9 mouse cellular contexts compared by ENCODE assay signal in genomic region chr3:128520671-128521103, GRCm38 (mm10).
DNase-seq lines count a peak whose midpoint lies in the region; ATAC-seq lines count a peak whose summit lies in the region.
"Had no signal": no experiment of that assay in that cellular context is flagged by ENCODE, and none has a peak within 500 bp of the region (broad histone marks: within the 10 kb centered on the region; RNA-seq: fewer than 3 reads in every experiment).

No protein-coding gene starts in this region.

- H3K27ac ChIP-seq in liver, embryonic 12.5 days, result no peak overlapping the region
- H3K27ac ChIP-seq in neural tube, embryonic 14.5 days (ENCODE audit: low read depth, low read length), result no peak overlapping the region
- H3K27ac ChIP-seq: limb, embryonic 12.5 days had no signal

- H3K4me2 ChIP-seq in liver, embryonic 12.5 days, result no peak overlapping the region
- H3K4me2 ChIP-seq in neural tube, embryonic 14.5 days (ENCODE audit: low read depth, low read length), result peak overlapping the region; percentile 31; the same call in 1 of the 2 replicates
- H3K4me2 ChIP-seq: limb, embryonic 12.5 days had no signal

- 63% methylated on average over 7 of the region's 7 CpGs for WGBS in liver, embryonic 12.5 days (ENCODE audit: insufficient replicate concordance)
- WGBS in neural tube, embryonic 14.5 days, result 49% methylated on average over 7 of the region's 7 CpGs

- no peak for ATAC-seq in liver, embryonic 12.5 days
- ATAC-seq in frontal cortex, adult (ENCODE audit: low TSS enrichment), result peak; percentile 74
- ATAC-seq in neural tube, embryonic 14.5 days (ENCODE audit: low read depth), result peak; percentile 86

- H3K9me3 ChIP-seq in liver, embryonic 12.5 days (replicated peaks), result no peaks in the 10 kb centered on the region
- no peaks in the 10 kb centered on the region for H3K9me3 ChIP-seq in neural tube, embryonic 14.5 days (ENCODE audit: control insufficient read depth, low read length)

- no peaks in the 10 kb centered on the region for H3K36me3 ChIP-seq in liver, embryonic 12.5 days
- H3K36me3 ChIP-seq in neural tube, embryonic 14.5 days (ENCODE audit: control insufficient read depth, insufficient read depth, low read length), result no peaks in the 10 kb centered on the region
- H3K36me3 ChIP-seq: limb, embryonic 12.5 days had no signal

- no peaks in the 10 kb centered on the region for H3K4me1 ChIP-seq in liver, embryonic 12.5 days
- H3K4me1 ChIP-seq in neural tube, embryonic 14.5 days (ENCODE audit: control insufficient read depth, insufficient read depth, low read length), result no peaks in the 10 kb centered on the region
- H3K4me1 ChIP-seq: limb, embryonic 12.5 days had no signal

- no peaks in the 10 kb centered on the region for H3K27me3 ChIP-seq in liver, embryonic 12.5 days (replicated peaks)
- H3K27me3 ChIP-seq in neural tube, embryonic 14.5 days (ENCODE audit: control insufficient read depth, insufficient read depth, low read length), result no peaks in the 10 kb centered on the region
- H3K27me3 ChIP-seq: limb, embryonic 12.5 days had no signal

- no peak overlapping the region for H3K9ac ChIP-seq in liver, embryonic 12.5 days
- no peak overlapping the region for H3K9ac ChIP-seq in neural tube, embryonic 14.5 days (replicated peaks; ENCODE audit: low read depth, low read length)
- H3K9ac ChIP-seq: limb, embryonic 12.5 days had no signal

- no peak overlapping the region for H3K4me3 ChIP-seq in liver, embryonic 12.5 days
- H3K4me3 ChIP-seq in neural tube, embryonic 14.5 days (ENCODE audit: low read depth, low read length), result no peak overlapping the region
- H3K4me3 ChIP-seq: limb, embryonic 12.5 days had no signal

- peak; percentile 3 for DNase-seq in liver
- peak; percentile 44 to 59 for DNase-seq in heart, postnatal 14 days
- DNase-seq in left cerebral cortex, adult 8-10 months (ENCODE audit: low spot score in 2 of 2), result peak; percentile 11 to 40
- no peak for DNase-seq in natural killer cell, adult 2 months (ENCODE audit: low spot score in 2 of 2)
- DNase-seq in thymus, postnatal 14 days, result no peak

- intact Hi-C loops in heart, postnatal 14 days (cut with DNase I), result no loop called here

Comparison
In these comparisons a context has a peak if more than half of its experiments do, and no peak if none do; other contexts are left out.
1. DNase-seq: peak in liver (single experiment), heart, postnatal 14 days (2 of 2) and left cerebral cortex, adult 8-10 months (2 of 2); none in natural killer cell, adult 2 months (0 of 2) and thymus, postnatal 14 days (single experiment).